Mouse (Mus musculus) olfactory bulb, adult 2 months (tissue): ENCODE measurements around the gene Tirap.

Experiments used
- CTCF ChIP-seq: fragments of 200-500 bp; IDR thresholded peaks from 2 replicates; pipeline ENCODE4 v1.5.1; 2012; ENCODE audit warnings: low read depth, mild to moderate bottlenecking, low read length, moderate library complexity; ENCODE audit not compliant: insufficient read depth
- POLR2A ChIP-seq: fragments of 200-500 bp; IDR thresholded peaks from 2 replicates; pipeline ENCODE4 v1.6.1; 2012; ENCODE audit warnings: mild to moderate bottlenecking, low read depth, low read length, moderate library complexity; ENCODE audit not compliant: insufficient read depth

DNA sequence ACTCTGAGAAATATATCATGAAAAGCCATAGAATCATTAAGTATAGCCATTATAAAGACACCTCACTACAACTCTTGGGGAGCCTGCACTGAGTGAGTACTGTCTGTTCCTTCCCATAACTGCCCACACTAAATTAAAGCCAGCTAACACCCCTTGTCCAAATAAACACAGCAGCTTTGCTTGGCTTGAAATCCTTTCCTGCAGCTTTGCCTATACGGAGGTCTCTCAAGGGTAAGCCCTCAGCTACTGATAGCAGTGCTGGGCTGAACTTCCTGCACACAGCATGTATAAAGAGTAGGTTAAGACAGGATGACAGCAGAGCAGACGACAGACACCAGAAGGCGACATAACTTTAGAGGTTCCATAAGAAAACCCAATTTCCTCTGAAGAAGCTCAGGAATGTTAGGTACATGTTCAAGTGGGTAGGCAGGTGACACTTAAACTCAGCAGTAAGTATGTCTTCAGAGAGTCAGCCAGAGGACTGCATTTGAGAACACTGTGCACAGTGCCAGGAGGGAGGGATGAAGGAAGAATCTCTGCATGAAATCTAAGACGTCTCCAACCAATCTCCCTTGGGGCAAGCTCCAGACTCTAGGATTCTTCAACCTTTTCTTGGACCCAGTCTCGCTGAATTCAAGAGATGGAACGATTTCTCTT, 39.0 kb upstream of the Tirap start:
- TF ChIP-seq POLR2A, result no peak
- TF ChIP-seq CTCF, result no peak
